Mouse (Mus musculus) lung, postnatal 25 days (tissue): Measurements from ENCODE around the gene Frmd8.
"Not testable (repeated sequence)": the region's sequence is repeated elsewhere in the genome, so short reads cannot be mapped to it uniquely, and the experiment has no call there.

Experiments used
- DNase-seq: peaks from one replicate; pipeline ENCODE4 v3.0.0; 2022; ENCODE audit warnings: low spot score

Gene Frmd8

DNA sequence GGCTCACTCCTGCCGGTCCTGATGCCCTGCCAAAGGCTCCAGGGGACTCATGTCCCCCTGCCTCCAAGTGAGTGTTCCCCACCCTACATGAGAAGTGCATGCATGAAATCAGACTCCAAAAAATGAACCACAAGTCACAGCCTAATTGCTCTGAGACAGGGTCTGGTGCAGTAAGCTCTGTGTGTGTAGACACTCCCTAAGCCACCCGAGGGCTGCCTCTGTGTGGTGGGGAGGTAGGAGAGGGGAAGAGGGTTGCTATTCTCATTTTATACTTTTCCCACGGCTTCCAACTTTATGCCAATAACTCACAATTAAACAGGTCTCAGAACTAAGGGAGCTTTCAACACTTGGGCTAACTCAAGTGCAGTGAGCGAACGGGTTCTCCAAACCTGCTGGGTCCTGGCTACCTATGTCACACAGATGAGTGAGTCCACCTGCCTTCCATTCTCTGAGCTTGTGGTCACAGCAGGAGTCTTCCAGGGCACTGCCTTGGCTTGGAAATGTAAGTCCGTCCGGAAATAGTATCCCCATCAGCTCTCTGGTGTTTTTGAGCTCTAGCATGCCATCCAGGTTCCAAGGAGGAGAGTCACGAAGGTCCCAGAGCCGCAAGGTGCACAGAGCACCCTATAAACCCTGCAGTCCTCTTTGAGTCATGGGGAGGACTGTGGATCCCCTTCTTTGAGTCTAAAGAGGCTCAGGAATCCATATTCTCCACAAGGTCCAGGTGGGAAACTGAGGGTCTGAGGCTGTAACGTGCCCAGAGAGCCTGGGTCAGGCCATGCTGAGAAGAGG lies 50.1 kb downstream of the Frmd8 start:
- DNase-seq, result no peak

DNA sequence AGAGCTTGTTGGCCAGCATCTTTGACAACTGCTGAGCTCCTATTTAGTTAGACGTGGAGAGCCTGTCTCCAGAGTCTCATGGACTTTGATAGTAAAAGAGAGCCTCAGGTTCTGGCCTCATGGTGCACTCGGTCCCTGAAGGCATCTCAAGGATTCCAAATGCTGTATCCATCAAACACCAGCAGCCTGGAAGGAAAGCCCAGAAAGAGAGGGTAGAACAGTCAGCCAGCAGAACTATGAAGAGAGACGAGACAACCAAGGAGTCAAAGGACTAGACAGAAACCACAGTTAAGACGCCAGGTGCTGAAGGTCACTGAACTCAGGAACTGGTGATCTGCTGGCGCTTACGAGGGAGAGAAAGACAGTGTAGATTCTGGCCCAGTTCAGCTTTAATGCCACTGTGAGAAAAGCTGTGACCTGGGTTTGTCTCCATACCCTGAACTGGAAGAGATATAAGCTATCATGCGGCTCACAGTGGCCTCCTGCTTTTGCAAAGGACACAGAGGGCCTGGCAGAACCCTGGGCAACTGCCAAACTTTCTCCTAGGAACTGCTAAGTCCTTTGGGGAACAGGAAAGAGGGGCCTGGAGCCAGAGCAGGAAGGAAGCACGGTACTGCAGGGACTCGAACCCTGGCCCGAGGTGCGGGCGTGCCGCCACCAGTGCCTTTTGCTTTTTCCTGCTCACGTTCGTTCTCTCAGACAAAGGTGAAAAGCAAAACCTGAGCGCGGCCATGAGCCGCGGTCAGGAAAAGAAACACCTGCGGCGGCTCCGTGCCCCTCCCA lies 50.8 kb downstream of the Frmd8 start:
- DNase-seq, result no peak

GRCm38 (mm10) chr19:5823266-5823839 lies 51.7 kb downstream of the Frmd8 start:
- no peak for DNase-seq

GRCm38 (mm10) chr19:5822834-5823205 lies 52.3 kb downstream of the Frmd8 start:
- no peak for DNase-seq

- no peak for DNase-seq
Observed at GRCm38 (mm10) chr19:5822174-5822833, 52.8 kb downstream of the Frmd8 start.

- DNase-seq, result no peak
Observed at GRCm38 (mm10) chr19:5821847-5822173, 53.3 kb downstream of the Frmd8 start.

DNA sequence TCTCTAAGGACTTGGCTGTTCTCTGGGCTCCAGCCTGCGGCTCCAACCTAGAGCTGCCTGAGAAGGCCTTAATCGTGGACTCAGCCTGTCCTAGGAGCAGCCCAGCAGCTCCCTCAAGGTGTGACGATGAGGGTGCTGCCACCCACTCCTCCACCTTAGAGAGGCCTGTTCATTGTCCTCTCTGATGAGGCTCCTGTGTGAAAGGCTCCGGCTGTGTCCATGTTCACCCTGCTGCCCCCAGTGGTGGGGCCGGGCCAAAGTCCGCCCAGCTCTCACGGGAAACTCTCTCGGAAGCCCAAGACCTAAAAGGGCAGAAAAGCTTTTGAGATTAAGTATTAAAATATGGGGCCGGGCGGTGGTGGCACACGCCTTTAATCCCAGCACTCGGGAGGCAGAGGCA lies 55.5 kb downstream of the Frmd8 start:
- peak; percentile 73 for DNase-seq

- DNase-seq, result no peak
Observed at GRCm38 (mm10) chr19:5818590-5818977, 56.5 kb downstream of the Frmd8 start.

GRCm38 (mm10) chr19:5817703-5818589 lies 57.1 kb downstream of the Frmd8 start:
- DNase-seq, result peak; percentile 94

GRCm38 (mm10) chr19:5815928-5816327 lies 59.1 kb downstream of the Frmd8 start:
- no peak for DNase-seq

DNA sequence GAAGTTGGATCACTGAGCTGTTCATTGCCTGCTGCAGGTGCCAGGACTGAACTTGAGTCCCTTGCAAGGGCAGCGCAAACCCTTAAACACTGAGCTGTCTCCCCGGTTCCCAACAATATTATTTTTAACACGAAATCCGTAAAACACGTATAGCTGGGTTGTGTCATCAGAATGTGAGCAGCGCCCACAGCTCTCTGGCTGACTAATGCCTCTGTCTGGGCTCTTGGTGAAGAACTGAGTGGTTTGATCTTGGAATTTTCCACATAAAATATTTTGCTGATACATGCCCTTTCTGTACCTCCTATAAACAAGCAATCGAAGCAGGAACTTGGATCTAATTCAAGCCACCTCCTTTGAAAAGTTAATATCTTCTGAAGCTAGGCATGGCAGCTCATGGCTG lies 60.1 kb downstream of the Frmd8 start:
- DNase-seq, result no peak

- not testable (repeated sequence) for DNase-seq
Observed at GRCm38 (mm10) chr19:5814048-5814447, 61.0 kb downstream of the Frmd8 start.

DNA sequence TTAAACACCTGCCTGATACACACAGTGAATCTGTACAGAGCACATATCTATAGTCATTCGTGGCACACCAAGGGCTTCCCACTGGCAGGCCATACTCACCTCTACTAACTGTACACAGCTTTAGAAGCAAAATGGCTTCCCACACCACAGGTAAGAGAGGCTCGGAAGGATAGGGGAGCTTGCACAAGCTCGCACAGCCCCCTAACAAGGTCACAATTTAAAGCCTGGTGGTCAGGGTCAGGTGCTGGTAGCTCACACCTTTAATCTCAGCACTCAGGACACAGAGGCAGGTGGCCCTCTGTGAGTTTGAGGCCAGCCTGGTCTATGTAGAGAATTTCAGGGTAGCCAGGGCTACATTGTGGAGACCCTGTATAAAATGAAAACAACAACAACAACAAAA lies 61.5 kb downstream of the Frmd8 start:
- no peak for DNase-seq

DNA sequence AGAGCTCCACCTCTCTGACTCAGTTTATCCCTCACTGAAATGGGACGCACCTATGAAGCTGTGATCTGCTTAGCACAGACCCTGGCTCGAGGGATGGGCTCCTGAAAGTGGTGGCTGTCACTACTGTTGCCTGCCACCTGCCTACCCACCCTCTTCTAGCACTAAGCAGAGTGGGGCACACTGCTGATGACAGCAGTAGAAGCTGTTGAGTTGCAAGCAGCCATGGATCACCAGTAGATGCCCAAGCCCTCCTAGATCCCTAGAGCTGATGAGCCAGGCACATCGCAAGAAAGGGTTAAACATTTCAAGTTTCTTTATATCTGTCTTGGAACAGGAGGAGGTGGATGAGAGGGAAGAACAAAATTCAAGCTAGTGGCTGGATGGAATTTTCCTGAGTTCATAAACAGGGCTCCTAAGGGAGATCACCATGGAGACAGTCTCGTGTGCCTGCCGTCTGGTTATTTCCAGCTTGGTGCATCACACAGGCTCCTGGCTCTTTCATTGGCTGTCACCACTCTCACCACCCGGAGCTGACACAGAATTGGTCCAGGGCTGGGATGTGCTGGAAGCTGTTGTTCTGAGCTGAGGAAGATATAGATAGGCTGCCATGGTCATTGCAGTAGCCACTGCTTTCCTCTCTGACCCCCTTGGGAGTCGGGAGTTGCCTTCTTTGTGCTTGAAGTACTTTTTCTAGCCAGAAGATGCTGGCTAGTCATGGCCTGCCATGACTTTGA lies 63.1 kb downstream of the Frmd8 start:
- DNase-seq, result peak; percentile 84

- no peak for DNase-seq
Observed at GRCm38 (mm10) chr19:5810840-5811563, 64.1 kb downstream of the Frmd8 start.

DNA sequence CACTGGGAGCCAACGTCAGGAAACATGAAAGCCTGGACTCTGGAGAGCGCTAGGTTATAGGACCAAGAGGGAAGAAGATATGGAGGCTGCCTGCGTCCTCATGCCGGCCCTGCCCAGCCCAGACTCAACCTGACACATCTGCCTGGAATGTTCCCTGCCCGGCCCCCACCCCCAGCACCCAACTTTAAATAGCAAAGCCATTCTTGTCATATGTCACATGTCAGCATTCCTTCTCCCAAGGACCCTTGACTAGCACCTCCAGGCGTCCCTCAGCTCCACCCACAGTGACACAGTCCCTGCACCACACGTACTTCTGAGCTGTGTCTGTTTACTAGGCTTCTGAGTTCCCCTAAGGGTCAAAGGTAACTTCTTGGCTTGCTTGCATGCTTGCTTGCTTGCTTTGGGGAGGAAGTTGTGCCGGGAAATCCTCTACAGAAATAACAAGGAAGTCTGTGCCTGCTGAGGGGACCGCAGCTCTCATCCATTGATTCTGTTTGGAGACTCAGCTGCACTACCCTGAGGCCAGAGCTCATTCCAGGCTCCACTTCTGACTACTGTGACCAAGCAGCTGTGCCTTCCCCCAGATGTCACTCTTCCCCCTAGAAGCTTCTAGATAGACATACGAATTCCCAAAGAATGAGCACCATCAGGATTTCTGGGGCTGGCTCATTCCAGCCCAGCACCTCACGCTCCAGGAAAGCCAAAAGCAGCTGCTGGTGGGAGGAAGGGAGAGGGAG lies 64.8 kb downstream of the Frmd8 start:
- peak; percentile 91 for DNase-seq

- DNase-seq, result no peak
Observed at GRCm38 (mm10) chr19:5809712-5810089, 65.4 kb downstream of the Frmd8 start.

GRCm38 (mm10) chr19:5808955-5809711 lies 65.9 kb downstream of the Frmd8 start:
- DNase-seq, result no peak

- DNase-seq, result no peak
Observed at GRCm38 (mm10) chr19:5807740-5808139, 67.3 kb downstream of the Frmd8 start.
